Mouse (Mus musculus): ENCODE measurements around the gene Actn3. TPM values are rescaled to one million over a fixed set of nuclear protein-coding genes. Genes with fewer than 3 reads are reported as not detected.
"Not testable (repeated sequence)": the region's sequence is repeated elsewhere in the genome, so short reads cannot be mapped to it uniquely, and the experiment has no call there.

The Actn3 gene
- polyA plus RNA-seq, 1 experiment from 2014 or later: 1.5 TPM

GRCm38 (mm10) chr19:4879324-4879703 lies 1.6 kb upstream of the Actn3 start:
- WGBS: 55% methylated on average over 10 of the region's 10 CpGs
- H3K4me1 ChIP-seq (ENCODE audit: insufficient read depth): 0 out of 2 replicates have a peak, but pooled peaks cover 5% of the 10 kb centered on the region
- no peak for DNase-seq
- H3K27ac ChIP-seq (ENCODE audit: low read depth): no peak overlapping the region
- peak overlapping the region; percentile 91 for H3K4me2 ChIP-seq
- H3K27me3 ChIP-seq (ENCODE audit: insufficient read depth, low read length): no peaks in the 10 kb centered on the region
- no peak for TF ChIP-seq CTCF (IDR thresholded peaks at IDR 0.05; ENCODE audit: low read depth)
- ATAC-seq (ENCODE audit: insufficient read depth): no peak
- no peaks in the 10 kb centered on the region for H3K9me3 ChIP-seq (ENCODE audit: low read depth, low read length)
- 0 out of 2 replicates have a peak, but pooled peaks cover 6% of the 10 kb centered on the region for H3K36me3 ChIP-seq (ENCODE audit: insufficient read depth)
- peak overlapping the region; percentile 80 for H3K9ac ChIP-seq
- H3K4me3 ChIP-seq (ENCODE audit: low read depth, low read length): peak overlapping the region; percentile 90

GRCm38 (mm10) chr19:4878405-4879323 lies 955 bp upstream of the Actn3 start, which contains the start of gene Zdhhc24:
Zdhhc24 (plus strand) TSS chr19:4878668.
- Histone ChIP-seq H3K9ac (peak within 1 kb of the TSS; percentile 80), H3K27ac (ENCODE audit: low read depth) (peak within 1 kb of the TSS; percentile 67), H3K9me3 (ENCODE audit: low read depth, low read length) (no peaks in the 10 kb centered on the region), H3K27me3 (ENCODE audit: insufficient read depth, low read length) (no peaks in the 10 kb centered on the region), H3K4me2 (peak within 1 kb of the TSS; percentile 91), H3K36me3 (ENCODE audit: insufficient read depth) (0 out of 2 replicates have a peak, but pooled peaks cover 6% of the 10 kb centered on the region), H3K4me1 (ENCODE audit: insufficient read depth) (0 out of 2 replicates have a peak, but pooled peaks cover 5% of the 10 kb centered on the region), H3K4me3 (ENCODE audit: low read depth, low read length) (peak within 1 kb of the TSS; percentile 90)
- DNase-seq (peak; percentile 98), ATAC-seq (ENCODE audit: insufficient read depth) (peak; percentile 98)
- TF ChIP-seq CTCF (IDR thresholded peaks at IDR 0.05; ENCODE audit: low read depth): no peak
- under 1% methylated on average over 52 of the region's 52 CpGs for WGBS

GRCm38 (mm10) chr19:4876755-4877154 lies 954 bp downstream of the Actn3 start:
- ATAC-seq (ENCODE audit: insufficient read depth) (no peak), DNase-seq (no peak)
- TF ChIP-seq CTCF (IDR thresholded peaks at IDR 0.05; ENCODE audit: low read depth): no peak
- H3K27ac ChIP-seq (ENCODE audit: low read depth): no peak overlapping the region
- H3K4me3 ChIP-seq (ENCODE audit: low read depth, low read length): no peak overlapping the region
- no peak overlapping the region for H3K9ac ChIP-seq
- H3K9me3 ChIP-seq (ENCODE audit: low read depth, low read length): no peaks in the 10 kb centered on the region
- H3K4me2 ChIP-seq: no peak overlapping the region
- 72% methylated on average over 3 of the region's 3 CpGs for WGBS
- H3K27me3 ChIP-seq (ENCODE audit: insufficient read depth, low read length): no peaks in the 10 kb centered on the region
- H3K36me3 ChIP-seq (ENCODE audit: insufficient read depth): no peaks in the 10 kb centered on the region
- H3K4me1 ChIP-seq (ENCODE audit: insufficient read depth): 0 out of 2 replicates have a peak, but pooled peaks cover 5% of the 10 kb centered on the region

GRCm38 (mm10) chr19:4876241-4876640 lies 1.5 kb downstream of the Actn3 start:
- H3K36me3 ChIP-seq (ENCODE audit: insufficient read depth): no peaks in the 10 kb centered on the region
- ATAC-seq (ENCODE audit: insufficient read depth): no peak
- 0 out of 2 replicates have a peak, but pooled peaks cover 5% of the 10 kb centered on the region for H3K4me1 ChIP-seq (ENCODE audit: insufficient read depth)
- no peak for TF ChIP-seq CTCF (IDR thresholded peaks at IDR 0.05; ENCODE audit: low read depth)
- no peak overlapping the region for H3K4me3 ChIP-seq (ENCODE audit: low read depth, low read length)
- no peak for DNase-seq
- H3K27me3 ChIP-seq (ENCODE audit: insufficient read depth, low read length): no peaks in the 10 kb centered on the region
- no peak overlapping the region for H3K4me2 ChIP-seq
- WGBS: 60% methylated on average over 3 of the region's 4 CpGs
- no peak overlapping the region for H3K9ac ChIP-seq
- no peak overlapping the region for H3K27ac ChIP-seq (ENCODE audit: low read depth)
- no peaks in the 10 kb centered on the region for H3K9me3 ChIP-seq (ENCODE audit: low read depth, low read length)

GRCm38 (mm10) chr19:4874613-4875012 lies 3.1 kb downstream of the Actn3 start:
- 68% methylated on average over 1 of the region's 1 CpGs for WGBS
- H3K9ac ChIP-seq; H3K27ac ChIP-seq (ENCODE audit: low read depth); H3K36me3 ChIP-seq (ENCODE audit: insufficient read depth); DNase-seq; H3K4me1 ChIP-seq (ENCODE audit: insufficient read depth); H3K4me3 ChIP-seq (ENCODE audit: low read depth, low read length); H3K4me2 ChIP-seq; ATAC-seq (ENCODE audit: insufficient read depth); H3K27me3 ChIP-seq (ENCODE audit: insufficient read depth, low read length); H3K9me3 ChIP-seq (ENCODE audit: low read depth, low read length): not testable (repeated sequence)

GRCm38 (mm10) chr19:4865147-4865546 lies 12.6 kb downstream of the Actn3 start:
- Histone ChIP-seq H3K4me3 (ENCODE audit: low read depth, low read length) (no peak overlapping the region), H3K27ac (ENCODE audit: low read depth) (no peak overlapping the region), H3K36me3 (ENCODE audit: insufficient read depth) (no peaks in the 10 kb centered on the region), H3K9ac (no peak overlapping the region; the same call in 1 of the 2 replicates), H3K4me2 (peak overlapping the region; percentile 40; the same call in 1 of the 2 replicates), H3K9me3 (ENCODE audit: low read depth, low read length) (no peaks in the 10 kb centered on the region), H3K27me3 (ENCODE audit: insufficient read depth, low read length) (0 out of 2 replicates have a peak, but pooled peaks cover 3% of the 10 kb centered on the region), H3K4me1 (ENCODE audit: insufficient read depth) (no peaks in the 10 kb centered on the region)
- whole genome bisulfite sequencing: 3% methylated on average over 17 of the region's 17 CpGs
- ATAC-seq (ENCODE audit: insufficient read depth) (no peak), DNase-seq (peak; percentile 71)
- no peak for TF ChIP-seq CTCF (IDR thresholded peaks at IDR 0.05; ENCODE audit: low read depth)

GRCm38 (mm10) chr19:4863048-4863447 lies 14.7 kb downstream of the Actn3 start:
- TF ChIP-seq CTCF (IDR thresholded peaks at IDR 0.05; ENCODE audit: low read depth): no peak

More at GRCm38 (mm10) chr19:4863048-4863447, 14.7 kb downstream of the Actn3 start:
- Histone ChIP-seq H3K4me2 (no peak overlapping the region), H3K36me3 (ENCODE audit: insufficient read depth) (no peaks in the 10 kb centered on the region), H3K27ac (ENCODE audit: low read depth) (no peak overlapping the region), H3K9me3 (ENCODE audit: low read depth, low read length) (no peaks in the 10 kb centered on the region), H3K4me3 (ENCODE audit: low read depth, low read length) (no peak overlapping the region), H3K4me1 (ENCODE audit: insufficient read depth) (no peaks in the 10 kb centered on the region), H3K9ac (no peak overlapping the region), H3K27me3 (ENCODE audit: insufficient read depth, low read length) (0 out of 2 replicates have a peak, but pooled peaks cover 3% of the 10 kb centered on the region)
- no peak for ATAC-seq (ENCODE audit: insufficient read depth)
- DNase-seq: no peak
- 51% methylated on average over 6 of the region's 6 CpGs for WGBS

All from lung, embryonic 14.5 days (tissue).